Mouse (Mus musculus): ENCODE results near the gene Agr3. TPM values are rescaled to one million over a fixed set of nuclear protein-coding genes. Genes with fewer than 3 reads are reported as not detected.

Agr3 gene
- total RNA-seq, 2 experiments from 2014 or later: not detected

DNA sequence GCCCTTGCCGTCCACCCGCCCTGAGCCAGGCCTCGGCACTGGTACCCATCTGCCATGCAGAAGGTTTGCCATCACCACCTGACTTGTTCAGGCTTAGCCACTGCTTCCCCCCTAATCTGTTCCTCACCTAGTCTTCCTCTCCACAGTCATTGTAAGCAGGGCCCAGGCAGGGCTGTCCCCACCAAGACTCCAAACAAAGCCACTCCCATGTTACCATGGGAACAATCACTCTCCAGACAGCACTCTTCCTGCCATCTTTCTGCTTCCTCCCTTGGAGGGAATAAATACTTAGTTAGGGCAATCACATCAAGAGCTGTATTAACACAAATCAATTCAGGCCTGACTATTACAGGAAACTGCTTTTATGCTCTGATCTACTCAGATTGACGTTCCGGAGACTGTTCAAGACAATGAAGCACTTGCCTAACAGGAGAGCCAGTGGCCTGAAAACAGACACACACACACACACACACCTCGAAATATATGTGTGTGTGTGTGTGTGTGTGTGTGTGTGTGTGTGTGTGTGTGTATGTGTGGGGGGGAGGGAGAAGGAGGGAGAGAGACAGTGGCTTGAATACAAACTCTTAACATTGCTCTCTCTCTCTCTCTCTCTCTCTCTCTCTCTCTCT, 56.4 kb downstream of the Agr3 start:
- peak; percentile 41 for ATAC-seq (ENCODE audit: poor library complexity, severe bottlenecking)

DNA sequence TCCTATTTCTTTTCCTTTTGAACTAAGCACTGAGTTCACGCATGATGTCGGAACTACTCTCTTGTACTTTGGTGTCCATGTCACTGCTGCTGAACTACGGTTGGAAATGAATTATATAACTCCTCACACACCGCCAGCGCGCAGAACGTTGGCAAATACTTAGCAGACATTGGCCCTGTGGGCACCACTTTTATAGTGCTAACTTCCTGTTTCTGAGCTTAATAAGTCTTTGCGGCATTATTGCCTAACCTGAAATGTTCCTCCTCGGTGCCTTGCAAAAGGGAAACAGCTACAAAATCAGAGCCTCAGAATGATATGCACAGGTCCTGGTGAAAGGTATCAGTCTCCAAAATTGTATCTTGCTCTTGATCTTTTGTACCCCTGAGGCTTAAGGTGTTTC, 58.1 kb downstream of the Agr3 start:
- ATAC-seq (ENCODE audit: poor library complexity, severe bottlenecking): peak; percentile 92

DNA sequence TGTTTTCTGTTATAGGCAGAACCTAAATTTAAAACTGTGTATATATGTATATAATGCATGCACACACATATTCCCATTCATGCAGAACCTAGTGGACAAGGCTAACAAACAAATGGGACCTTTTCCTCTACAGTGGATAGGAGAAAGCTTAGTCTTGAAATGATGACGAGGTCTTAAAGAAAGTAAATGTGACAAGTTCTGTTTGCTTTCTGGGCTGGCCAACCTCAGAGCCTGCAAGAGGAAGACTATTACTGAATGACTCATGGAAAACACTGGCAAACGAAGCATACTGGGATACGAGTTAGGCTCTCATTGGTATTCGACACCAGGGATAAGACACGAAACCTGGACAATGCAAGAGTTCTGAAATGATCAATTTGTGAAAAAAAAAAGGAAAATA, 59.3 kb downstream of the Agr3 start:
- ATAC-seq (ENCODE audit: poor library complexity, severe bottlenecking): no peak

DNA sequence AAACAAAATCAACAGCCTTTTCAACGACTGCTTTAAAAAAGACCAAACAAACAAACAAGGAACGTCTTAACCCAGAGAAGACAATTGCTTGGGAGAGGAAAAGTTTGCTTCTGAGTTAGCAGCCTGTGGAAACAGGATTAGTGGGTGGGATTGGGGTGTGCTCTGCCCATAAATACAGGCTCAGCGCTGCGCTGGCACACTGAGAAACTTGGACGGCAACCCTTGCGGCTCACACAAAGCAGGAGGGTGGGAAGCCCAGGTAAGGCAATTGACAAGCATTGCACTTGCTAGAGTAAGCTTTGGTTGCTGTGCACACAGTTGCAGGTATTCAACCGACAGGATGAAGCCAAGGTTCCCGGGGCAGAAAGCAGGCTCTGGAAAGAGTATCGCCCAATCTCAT, 67.3 kb downstream of the Agr3 start, which contains the start of gene Agr2:
TSS of gene Agr2 (plus strand) at position 197 of the 400 bp plus-strand sequence.
- ATAC-seq (ENCODE audit: poor library complexity, severe bottlenecking): no peak

DNA sequence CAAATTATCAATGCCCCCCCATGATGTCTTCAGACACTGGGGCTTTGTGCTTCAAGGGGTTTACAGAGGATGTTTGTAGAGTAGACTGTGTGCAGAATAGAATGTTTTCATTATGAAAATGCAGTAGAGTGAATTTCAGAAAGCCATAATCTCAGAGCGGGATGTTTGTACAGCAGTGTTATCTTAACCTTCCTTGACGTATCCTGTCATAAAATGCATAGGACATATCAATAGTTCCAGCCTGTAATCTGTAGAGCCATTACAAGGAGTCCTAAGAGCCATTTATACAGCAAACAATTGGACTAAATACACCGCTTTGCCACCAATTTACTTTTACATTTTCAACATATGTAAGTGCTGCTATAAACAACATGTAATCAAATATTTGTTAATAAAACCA, 68.2 kb downstream of the Agr3 start:
- ATAC-seq (ENCODE audit: poor library complexity, severe bottlenecking): no peak

DNA sequence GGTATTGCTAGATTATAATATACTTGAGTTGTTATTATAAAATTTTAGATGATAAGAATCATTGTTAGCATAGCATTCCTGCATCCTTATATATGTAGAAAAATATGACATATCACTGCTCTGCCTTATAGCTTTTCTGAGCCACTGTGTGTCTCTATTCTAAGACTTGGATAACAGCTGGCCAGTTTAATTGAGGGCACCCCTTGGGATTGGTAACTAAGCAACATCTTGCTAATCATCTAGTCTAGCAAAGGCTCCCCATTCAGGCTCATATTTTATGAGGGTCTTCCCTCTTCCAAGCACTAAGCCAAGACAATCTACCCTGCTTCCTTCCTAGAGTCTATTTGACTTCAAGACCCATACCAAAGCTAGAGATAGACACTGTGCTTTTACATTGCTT, 68.7 kb downstream of the Agr3 start:
- ATAC-seq (ENCODE audit: poor library complexity, severe bottlenecking): no peak

DNA sequence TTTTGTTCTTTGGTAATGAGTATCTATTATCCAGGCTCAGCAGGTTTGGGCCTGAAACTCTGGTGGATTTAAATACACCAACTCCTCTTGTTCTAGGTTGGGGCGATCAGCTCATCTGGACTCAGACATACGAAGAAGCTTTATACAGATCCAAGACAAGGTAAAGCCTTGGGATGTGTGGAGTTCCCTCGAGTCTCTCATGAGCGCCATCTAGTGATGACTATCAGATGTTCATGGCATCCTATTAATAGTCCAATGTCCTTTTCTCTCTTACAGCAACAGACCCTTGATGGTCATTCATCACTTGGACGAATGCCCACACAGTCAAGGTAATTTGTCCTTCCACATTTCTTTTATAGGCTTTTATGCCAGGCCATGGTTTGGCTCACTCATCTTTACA, 70.4 kb downstream of the Agr3 start:
- peak; percentile 74 for ATAC-seq (ENCODE audit: poor library complexity, severe bottlenecking)

Other genes starting within 250 kb of the Agr3 start
- not detected in 2 replicates for gene Agr2, start 67.3 kb downstream of the Agr3 start, total RNA-seq (2015)
- not detected in 2 replicates for gene Agr2, start 67.3 kb downstream of the Agr3 start, total RNA-seq (2017)
- gene Tspan13, start 116.9 kb downstream of the Agr3 start, total RNA-seq (2015): 28.8 and 30.4 TPM in 2 replicates
- gene Tspan13, start 116.9 kb downstream of the Agr3 start, total RNA-seq (2017): 20.3 and 21.4 TPM in 2 replicates
- gene Ankmy2, start 231.5 kb downstream of the Agr3 start, total RNA-seq (2015): 13.8 and 15.5 TPM in 2 replicates
- 17.2 and 21.6 TPM in 2 replicates for gene Ankmy2, start 231.5 kb downstream of the Agr3 start, total RNA-seq (2017)
- gene Bzw2, start 232.5 kb downstream of the Agr3 start, total RNA-seq (2015): 26.5 and 30.0 TPM in 2 replicates
- gene Bzw2, start 232.5 kb downstream of the Agr3 start, total RNA-seq (2017): 20.0 and 24.5 TPM in 2 replicates

Measured in megakaryocyte, adult 5-6 weeks (primary cell).